Mouse (Mus musculus) left cerebral cortex, adult 11 months (tissue): ENCODE measurements at regions not wholly inside any gene's neighbourhood (a gene's known extent, or its start where the extent isn't known, plus 50 kb on each side); places are given as distances from the start of the nearest gene placed in this dataset.

Experiments used
- DNase-seq: peaks from one replicate; pipeline ENCODE4 v3.0.0; 2022; ENCODE audit warnings: low spot score

DNA sequence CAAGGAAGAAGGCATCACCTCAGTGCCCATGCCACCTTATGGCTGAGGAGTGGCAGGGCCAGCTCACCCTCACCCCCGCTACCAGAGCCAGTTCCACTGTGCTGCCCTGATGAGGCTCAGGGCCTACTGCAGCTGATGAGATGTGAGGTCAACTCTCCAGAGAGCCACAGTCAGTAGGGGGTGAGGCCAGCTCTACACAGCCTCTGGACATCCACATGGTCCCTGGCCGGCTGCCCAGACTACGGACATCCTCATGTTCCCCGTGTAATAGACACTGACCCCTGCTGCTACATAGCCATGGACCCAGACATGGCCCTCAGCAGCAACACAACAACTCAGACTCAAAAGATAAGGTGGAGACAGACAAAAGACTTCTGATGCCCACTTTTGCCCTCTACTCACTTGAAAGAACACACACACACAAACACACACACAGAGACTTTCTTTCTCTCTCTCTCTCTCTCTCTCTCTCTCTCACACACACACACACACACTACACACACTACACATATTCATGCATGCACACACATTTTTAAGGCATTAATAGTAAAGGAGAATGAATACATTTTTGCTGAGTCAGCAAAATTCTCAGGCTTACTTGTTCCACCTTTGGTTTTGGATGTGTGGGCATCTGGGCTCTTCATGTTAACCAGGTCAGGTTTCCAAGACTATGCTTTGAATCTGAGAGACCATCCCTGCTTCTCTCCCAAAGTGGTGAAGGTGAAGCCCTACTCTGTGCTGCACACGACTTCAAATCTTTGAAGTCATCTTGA, 604.4 kb upstream of the Nrp1 start:
- DNase-seq = no peak

DNA sequence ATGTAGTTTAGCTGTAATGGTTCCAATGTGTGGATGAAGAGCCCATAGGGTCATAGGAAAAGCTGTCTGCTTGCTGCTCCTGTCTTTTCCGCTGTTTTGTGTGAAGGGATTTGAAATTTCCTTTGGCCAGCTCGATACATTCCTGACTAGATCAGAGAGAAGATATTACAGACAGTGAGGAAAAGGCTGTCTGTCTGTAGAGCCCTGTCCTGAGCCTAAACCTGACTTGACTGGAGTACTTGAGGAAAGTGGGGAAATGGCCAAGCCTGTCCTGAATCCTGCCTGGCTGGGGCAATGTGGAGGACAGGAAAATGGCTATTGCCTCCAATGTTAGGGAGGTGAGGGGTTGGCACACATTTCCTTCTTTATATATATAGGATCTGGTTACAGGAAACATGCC, 601.0 kb upstream of the Nrp1 start:
- no peak for DNase-seq

DNA sequence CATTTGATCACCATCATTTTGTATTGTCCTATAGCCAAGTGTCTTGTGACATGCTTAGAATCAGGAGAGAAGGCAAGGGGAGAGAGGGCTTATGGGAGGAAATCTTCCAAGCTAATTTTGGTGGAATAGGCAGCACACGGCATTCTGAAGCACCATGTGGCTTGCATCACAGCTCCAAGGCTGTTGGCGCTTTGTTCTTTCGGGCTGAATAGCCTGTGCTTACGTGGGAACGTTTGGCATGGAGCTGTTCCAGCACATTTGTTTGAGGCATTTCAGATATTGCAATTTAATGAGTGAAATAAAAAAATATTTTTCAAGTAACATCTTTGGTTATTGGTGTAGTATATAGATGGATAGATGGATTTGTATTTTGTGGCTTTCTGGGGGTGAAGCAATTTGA, 598.5 kb upstream of the Nrp1 start:
- DNase-seq = no peak

DNA sequence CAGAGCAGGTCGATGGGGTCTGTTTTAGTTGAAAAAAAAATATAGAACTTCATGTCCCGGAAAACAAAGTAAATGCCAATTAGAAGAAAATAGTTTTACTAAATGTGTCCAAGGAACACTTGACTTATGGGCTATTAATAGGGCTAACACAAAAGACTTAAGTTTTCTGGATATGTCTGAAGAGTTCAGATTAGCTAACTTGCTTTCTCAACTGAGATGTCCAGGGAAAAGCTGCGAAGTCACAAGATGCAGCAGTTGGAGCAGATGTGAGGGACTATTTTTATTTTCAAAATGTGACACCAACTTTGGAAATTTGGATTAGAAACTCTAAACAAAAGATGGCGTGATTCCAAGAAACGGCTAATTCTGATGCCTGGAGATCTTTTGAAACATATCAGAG, 593.2 kb upstream of the Nrp1 start:
- DNase-seq = no peak

DNA sequence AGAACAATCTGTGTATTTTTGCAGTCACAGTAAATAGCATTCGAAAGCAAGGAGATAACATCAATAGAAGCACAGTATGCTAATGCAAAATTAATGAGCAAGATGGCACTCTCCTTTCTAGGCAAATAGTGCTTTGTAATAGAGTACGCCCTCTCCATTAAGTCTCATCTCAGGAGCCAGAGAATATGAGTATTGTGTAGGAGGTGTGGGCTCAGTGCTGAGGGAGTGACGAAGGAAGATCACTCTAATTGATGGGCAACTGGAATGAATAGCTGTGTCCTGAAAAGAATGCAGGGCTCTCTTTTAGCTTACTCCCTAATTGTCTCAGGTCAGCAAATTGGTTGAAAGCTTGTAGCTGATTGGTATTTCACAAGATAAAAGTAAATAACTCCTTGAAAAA, 590.1 kb upstream of the Nrp1 start:
- no peak for DNase-seq

DNA sequence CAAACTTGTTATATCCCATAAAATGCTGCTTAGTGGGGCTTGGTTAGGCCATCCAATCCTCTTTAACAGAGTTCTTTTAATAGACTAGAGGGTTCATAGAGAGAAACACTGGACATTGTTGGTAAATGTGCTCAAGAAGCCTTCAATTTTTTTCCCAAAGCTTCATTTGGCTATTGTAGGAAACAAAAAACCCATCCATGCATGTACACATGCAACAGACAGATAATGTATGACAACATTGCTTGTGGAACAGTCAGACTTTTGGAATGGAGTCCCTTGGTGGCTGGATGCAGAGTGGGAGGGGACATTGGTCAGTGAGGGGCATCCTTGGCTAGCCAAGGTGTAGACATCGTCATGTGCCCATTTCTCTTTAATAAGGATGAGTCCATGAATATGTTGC, 588.8 kb upstream of the Nrp1 start:
- no peak for DNase-seq

DNA sequence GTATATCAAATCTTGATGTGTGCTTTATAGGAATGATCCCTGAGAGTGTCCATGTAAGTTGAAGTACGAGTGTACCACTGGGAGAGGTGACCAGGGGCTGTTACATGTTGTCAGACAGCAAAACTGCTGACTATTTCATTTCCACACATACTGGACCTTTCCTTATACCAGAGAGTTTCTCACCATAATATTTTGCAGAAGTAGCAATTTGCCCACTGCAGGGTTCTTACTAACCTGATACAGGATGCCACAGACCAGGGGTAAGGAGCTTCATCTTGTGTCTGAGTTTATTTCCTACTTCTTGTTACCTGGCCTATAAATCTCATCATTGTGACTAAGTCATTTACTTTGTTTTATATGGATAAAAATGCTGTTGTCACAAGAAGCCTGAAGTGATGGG, 586.6 kb upstream of the Nrp1 start:
- no peak for DNase-seq

DNA sequence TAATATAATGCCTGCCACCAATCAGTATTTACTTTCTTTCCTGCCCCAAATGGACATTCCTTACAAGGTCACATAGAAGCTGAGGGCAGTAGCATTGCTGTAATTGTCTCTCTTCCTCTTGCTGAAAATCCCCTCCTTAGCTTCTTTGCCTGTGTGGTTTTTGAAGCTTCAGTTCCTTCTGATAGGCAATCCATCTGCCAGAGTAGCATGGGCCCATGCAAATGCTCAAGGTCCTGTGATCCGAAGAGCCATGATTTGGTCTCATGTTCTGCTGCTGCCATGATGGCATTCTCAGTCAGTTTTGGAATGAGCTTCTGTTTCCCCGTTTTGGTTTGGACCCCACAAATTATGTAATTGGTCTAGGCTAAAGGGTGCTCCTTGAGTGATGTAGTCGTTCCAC, 586.0 kb upstream of the Nrp1 start:
- DNase-seq = no peak

DNA sequence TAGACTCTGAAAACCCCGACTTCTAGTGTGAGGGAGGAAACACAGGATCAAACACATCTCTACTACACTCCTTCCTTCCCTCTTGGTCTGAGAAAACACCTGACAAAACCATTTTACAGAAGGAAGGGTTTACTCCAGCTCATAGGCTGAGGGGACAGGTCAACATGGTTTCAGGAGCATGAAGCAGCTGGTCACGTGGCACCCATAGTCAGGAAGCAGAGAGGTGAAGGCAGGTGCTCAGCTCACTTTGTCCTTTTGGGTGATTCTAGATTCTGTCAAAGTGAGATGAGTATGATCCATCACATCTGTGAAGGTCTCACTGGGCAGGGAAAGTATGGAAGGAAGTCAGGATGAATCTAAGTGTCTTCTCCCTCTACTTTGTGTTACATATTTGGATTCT, 585.5 kb upstream of the Nrp1 start:
- DNase-seq = no peak

DNA sequence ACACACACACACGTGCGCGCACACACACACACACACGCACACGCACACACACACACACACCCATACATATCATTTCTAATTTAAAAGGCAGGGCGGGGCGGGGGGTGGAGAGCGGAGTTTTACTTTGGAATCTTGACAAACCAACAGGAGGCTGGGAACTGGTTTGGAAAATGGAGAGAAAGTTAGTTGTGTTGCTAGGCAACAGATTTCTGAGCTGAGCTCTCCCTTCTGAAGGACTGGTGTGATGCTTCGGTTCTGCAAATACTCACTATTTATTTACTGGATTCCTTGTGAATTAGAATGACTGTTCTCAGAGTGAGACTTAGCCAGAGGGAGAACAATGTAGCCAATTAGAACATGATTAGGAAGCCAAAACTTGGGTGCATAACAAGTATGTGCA, 583.8 kb upstream of the Nrp1 start:
- peak; percentile 29 for DNase-seq

DNA sequence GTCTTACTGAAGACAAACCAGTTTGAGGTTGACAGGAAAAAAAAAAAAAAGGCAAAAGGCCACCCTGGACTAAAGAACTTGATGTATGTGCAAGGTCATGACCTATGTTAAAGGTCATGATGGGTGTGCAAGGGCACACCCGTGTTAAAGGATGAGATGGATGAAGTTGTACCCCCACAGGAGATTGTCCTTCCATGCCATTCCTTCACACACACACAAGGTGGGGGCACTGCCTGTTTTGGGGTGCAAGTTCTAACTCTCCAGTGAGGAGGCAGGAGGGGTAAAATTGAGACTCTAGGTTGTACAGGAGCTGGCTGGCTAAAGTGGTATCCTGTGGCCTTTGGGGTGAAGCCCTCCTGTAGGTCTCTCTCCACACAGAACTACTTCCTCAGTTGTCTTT, 583.2 kb upstream of the Nrp1 start:
- no peak for DNase-seq

DNA sequence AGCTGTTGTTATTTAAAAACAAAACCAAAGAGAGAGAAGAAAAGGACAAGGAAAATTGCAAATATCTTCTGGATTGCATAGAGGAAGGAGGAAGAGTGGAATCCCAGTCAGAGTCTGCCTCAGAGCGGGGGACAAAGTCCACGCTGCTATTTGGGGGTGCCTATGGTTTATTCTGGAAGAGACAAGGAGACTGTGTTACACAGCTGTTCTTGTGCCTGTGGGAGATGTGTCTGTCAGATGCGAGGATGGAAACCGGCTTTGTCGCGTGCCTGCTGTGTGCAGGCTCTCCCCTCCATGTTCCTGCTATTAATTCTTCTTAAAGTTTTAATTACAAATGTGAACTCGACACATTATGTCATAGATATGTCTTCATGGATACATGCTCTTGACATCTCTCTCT, 582.7 kb upstream of the Nrp1 start:
- no peak for DNase-seq

DNA sequence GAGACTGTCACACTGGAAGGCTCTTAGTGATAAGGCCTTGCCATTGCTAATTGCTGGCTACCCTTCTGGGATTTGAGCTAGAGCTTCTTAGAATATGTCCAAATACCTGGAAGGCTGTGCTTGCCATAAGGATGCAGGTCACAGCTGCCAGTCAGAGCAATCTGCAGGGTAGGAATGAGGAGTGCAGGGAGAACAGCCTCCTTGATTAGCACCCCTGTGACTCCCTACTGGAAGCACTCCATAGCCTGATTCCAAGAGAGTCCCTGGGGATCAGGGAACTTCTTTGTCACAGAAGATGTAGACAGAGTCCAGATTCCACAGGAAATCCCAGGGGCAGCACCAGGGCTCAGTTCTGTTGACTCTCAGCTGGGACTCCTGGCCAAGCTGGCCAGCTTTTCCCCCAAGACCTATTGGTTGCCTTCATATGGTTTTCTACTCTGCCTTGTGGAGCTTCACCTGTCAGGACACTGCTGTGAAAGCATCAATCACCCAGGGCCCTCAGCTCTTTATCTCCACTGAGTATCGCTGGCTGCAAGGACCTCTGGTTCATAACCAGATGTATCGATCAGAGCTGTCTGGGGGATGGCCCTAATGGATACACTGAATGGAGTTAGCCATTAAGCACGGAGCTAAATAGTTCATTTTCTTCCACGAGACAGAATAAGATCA, 579.9 kb upstream of the Nrp1 start:
- no peak for DNase-seq

DNA sequence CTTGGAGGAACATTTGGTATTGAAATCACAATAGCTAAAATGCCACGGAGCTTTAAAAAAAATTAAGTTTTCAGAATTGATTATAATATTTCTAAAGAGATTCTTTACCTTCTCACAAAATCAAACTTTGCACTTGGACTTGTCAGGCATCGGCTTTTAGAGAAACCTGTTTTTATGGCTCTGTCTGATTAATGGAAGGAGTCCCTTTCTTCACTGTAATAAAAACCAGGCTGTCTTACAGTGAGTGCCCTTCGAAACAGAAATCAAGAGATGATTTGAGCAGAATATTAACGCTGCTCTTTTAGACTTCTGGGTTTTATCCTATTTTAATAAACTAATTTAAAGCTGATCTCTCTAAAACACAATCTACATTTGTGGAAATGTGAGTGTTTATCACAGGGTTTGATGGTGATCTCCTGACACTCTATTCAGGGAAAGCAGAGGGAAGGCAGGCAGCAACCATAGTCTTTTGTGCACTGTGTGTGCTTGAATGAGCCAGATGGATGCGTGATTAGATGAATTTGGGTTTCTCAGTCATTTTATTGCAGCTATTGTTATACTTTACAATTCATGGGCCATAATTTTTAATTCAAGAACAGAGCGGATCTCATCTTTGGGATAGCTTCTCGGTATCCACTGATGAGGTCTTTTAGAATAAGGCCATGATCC, 579.2 kb upstream of the Nrp1 start:
- DNase-seq = no peak

DNA sequence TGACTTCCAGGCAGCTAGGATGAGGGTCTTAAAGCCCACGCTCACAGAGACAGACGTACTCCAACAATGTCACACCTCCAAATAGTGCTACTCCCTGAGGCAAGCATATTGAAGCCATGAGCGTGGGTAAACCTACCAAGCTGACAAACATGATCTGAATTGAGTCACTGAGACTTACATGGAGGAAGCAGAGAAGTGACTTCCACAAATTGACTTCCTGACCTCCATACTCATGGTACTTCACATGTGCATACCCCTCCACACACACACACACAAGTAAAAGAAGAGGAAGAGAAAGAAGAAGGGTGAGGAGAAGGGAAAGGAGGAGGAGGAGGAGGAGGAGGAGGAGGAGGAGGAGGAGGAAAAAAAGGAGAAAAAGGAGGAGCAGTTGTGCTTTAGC, 577.8 kb upstream of the Nrp1 start:
- DNase-seq = no peak

DNA sequence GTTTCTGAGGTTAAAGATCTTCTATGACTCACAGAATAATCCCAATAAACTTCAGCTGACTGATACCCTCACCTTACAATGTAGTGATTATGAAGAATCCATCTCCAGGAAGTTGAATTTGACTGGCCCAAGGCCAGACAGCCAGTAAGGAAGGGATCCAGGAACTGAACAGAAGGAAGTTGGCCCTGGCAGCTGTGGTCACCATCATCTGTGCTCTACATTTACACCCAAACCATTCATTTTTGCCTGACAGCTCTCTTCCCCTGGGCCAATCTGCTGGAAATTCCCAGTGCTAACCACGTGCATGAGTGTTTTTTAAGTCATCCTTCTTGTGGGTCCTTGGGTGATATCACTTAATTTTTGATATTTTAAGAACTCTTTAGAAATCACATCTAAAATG, 577.4 kb upstream of the Nrp1 start:
- DNase-seq = no peak

DNA sequence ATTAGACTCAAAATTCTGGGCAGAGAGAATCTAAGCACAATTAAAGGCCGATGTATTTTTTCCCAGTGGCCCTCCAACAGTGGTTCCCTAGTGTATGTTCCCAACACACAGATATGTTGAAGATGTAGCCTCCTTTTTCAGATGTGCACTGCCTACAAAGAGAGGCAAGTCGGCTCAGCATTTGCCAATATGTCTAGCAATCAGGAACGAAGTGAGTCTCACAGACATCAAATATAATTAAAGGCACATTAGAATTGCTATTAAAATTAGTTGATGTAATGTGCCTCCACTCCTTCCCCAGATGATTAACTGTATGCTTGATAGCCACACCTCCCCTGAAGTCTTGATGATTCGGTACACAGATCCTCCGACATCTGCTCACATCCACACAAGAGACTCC, 565.8 kb upstream of the Nrp1 start:
- no peak for DNase-seq

DNA sequence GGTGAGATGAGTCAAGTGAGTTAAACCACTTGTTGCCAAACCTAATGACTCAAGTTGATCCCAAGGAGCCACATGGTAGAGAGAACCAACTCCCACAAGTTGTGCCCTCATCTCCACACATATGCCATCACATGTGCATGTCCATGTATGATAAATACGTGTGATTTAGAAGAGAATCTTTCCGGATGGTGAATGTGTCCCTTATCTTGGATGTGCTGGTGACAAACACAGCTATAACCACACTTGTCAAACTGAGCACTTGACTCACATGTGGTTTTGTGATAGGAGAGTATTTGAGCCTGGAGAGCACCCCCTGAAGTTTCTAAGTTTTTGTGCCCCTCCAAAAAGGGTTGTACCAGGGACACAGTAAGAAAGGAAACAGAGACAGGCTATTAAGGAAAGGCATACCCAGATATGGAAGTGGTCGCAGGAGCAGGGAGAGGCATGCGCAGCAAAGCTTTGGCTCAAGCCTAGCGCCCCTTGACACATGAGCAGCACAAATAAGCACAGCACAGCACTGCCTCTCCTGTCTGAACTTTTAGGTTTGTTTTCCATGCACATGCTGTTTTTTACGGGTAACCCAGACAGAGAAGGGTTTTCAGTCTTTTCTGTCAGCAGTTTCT, 558.4 kb upstream of the Nrp1 start:
- DNase-seq = no peak

DNA sequence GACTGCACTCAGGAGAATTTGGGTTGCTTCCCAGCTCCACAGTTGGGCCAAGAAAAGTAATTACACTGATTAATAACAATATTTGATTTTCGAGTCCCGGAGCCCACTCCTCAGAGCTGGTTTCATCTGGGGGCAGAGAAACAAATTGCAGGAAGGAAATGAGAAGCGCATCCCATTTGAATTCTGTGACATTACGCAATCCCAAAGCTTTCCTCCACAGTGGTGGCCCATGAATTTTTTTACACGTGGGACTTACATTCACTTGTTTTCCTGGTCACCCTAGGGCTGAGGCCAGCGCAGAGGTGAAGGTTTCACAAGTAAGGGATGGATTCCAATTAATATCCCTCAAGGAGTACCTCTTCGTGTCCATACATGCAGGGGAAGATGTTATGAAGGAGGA, 556.3 kb upstream of the Nrp1 start:
- DNase-seq = no peak

DNA sequence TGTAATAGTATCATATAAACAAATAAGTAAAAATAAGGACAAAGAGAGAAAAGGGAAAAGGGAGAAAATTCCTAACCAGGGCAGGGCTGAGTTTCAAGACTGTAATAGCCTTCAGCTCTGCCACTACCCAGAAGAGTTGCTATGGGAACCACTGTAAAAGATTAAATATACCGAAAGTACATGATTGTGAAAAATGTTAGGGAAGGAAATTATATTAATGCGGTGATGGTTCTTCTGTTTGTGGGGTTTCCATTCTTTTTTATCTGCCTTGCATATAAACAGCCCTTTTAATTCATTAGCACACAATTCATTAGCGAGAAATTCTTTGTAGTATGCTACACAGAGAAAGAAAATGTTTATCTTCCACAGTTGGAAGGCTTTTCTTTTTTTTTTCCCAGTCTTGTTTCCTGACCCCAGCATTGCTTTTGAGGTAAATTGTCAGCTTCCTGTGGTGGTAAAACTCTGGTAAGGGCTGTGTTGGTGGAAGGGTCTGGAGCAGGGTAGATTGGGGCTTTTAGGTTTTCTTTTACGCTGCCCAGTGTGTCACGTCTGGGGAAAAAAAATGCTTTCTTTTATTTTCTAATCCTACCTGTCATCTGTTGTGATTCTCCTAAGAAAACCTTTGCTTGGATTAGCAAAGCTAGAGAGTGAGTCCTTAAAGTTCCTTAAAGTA, 555.6 kb upstream of the Nrp1 start:
- DNase-seq = no peak

DNA sequence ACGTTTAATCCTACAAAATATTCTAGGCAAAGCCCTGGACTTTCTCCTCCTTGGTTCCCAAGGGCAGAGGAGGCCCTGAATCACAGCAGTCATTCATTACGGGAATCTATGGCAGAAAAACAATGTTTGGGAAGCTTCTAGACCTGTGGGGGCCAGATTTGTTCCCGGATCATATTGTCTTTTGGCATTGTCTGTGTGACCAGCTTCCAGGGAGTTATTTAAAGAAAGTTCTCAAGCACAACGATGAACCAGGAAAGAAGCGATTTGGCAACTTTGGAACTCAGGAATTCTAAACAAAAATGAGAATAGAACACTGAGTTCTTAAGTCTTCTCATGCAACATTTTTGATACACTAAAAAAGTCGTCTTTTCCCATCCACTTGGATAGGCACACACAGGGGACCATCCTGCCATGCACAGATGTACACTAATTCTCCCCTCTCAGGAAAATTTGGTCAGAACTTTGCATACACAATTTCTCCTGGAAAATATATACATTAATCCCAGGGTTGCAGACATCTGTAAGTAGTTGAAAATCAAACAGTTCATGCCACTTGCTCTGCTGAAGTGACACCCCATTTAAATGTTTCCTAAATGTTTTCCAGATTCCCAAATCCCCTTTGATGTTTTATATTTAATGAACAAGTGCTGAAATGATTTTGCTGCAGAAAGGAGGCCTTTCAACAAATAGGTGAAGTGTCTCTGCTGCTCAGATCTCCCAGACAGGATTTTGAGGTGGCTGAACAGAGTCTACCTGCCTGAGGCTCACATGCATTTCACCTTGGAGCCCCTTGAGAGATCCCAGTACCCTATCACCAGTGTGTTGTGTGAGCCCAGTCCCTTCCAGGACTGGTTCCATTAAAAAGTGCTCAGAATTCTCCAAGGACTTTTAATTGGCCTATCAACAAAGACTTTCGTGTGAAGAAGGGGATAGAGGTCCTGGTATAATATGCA, 548.9 kb upstream of the Nrp1 start:
- no peak for DNase-seq
